Mouse (Mus musculus) adrenal gland, adult 2 months (tissue): ENCODE results near the gene Timm44. TPM values are rescaled to one million over a fixed set of nuclear protein-coding genes. Genes with fewer than 3 reads are reported as not detected.

Source experiments
- DNase-seq: peaks from one replicate; pipeline ENCODE4 v3.0.0; 2021
- polyA plus RNA-seq: library from polyadenylated mRNA; depleted of rRNA; stranded (reverse); fragments of >200 nt; gene quantifications from 2 replicates; pipeline ENCODE4 v1.2.3, GENCODE M21; 2012; rRNA removed
- total RNA-seq, 2 experiments: library from RNA; stranded (reverse); gene quantifications; 2 replicates each; pipeline ENCODE4 v1.2.3; 2021

The Timm44 gene
- total and polyA plus RNA-seq, 3 experiments = 76.8 to 98.6 (median 85.8) TPM

GRCm38 (mm10) chr8:4237814-4238433, 37.8 kb downstream of the Timm44 start:
- DNase-seq = peak; percentile 85

GRCm38 (mm10) chr8:4230612-4231351, 44.9 kb downstream of the Timm44 start:
- peak; percentile 4 for DNase-seq

GRCm38 (mm10) chr8:4229784-4230183, 45.9 kb downstream of the Timm44 start:
- DNase-seq = peak; percentile 13

GRCm38 (mm10) chr8:4227919-4228318, 47.8 kb downstream of the Timm44 start:
- DNase-seq = no peak

GRCm38 (mm10) chr8:4226739-4227347, 48.9 kb downstream of the Timm44 start, which contains the start of gene Lrrc8e:
Gene Lrrc8e, plus strand, starts transcription at chr8:4226827.
- peak; percentile 86 for DNase-seq

GRCm38 (mm10) chr8:4226323-4226722, 49.4 kb downstream of the Timm44 start:
- no peak for DNase-seq

GRCm38 (mm10) chr8:4222059-4222458, 53.7 kb downstream of the Timm44 start:
- DNase-seq = no peak

GRCm38 (mm10) chr8:4219617-4220016, 56.1 kb downstream of the Timm44 start:
- DNase-seq = no peak

- DNase-seq = peak; percentile 56
Observed at GRCm38 (mm10) chr8:4216791-4217621, 58.7 kb downstream of the Timm44 start, which contains the start of gene Prr36. Gene Prr36, minus strand, starts transcription at chr8:4217459.

- DNase-seq = no peak
Observed at GRCm38 (mm10) chr8:4216296-4216695, 59.4 kb downstream of the Timm44 start.

GRCm38 (mm10) chr8:4214006-4214980, 61.4 kb downstream of the Timm44 start:
- DNase-seq = peak; percentile 92

- peak; percentile 91 for DNase-seq
Observed at GRCm38 (mm10) chr8:4213210-4214005, 62.3 kb downstream of the Timm44 start.

GRCm38 (mm10) chr8:4212809-4213209, 62.9 kb downstream of the Timm44 start:
- no peak for DNase-seq

- no peak for DNase-seq
Observed at GRCm38 (mm10) chr8:4211097-4211496, 64.6 kb downstream of the Timm44 start.

Other genes with a start within 250 kb of the Timm44 start
- gene Cd209f, start 170.1 kb downstream of the Timm44 start, total RNA-seq = 1 to 10 TPM; 1.1 to 4.0 TPM
- 1.9 and 5.5 TPM in 2 replicates for gene Cd209f, start 170.1 kb downstream of the Timm44 start, polyA plus RNA-seq
- 1 to 10 TPM in 1 of 2 experiments, under 1 TPM in 1; 0.72 to 1.8 TPM for gene Cd209g, start 141.8 kb downstream of the Timm44 start, total RNA-seq
- gene Cd209g, start 141.8 kb downstream of the Timm44 start, polyA plus RNA-seq = 2.3 and 4.6 TPM in 2 replicates
- gene Evi5l, start 109.3 kb downstream of the Timm44 start, total RNA-seq = 10 to 100 TPM; 33.8 to 38.2 TPM
- 25.2 and 33.8 TPM in 2 replicates for gene Evi5l, start 109.3 kb downstream of the Timm44 start, polyA plus RNA-seq
- 1 to 10 TPM; 4.9 to 5.1 TPM for gene Prr36, start 58.5 kb downstream of the Timm44 start, total RNA-seq
- 2.6 and 4.0 TPM in 2 replicates for gene Prr36, start 58.5 kb downstream of the Timm44 start, polyA plus RNA-seq
- 10 to 100 TPM; 19.3 to 24.2 TPM for gene Lrrc8e, start 49.1 kb downstream of the Timm44 start, total RNA-seq
- gene Lrrc8e, start 49.1 kb downstream of the Timm44 start, polyA plus RNA-seq = 8.4 and 14.3 TPM in 2 replicates
- 10 to 100 TPM; 72.0 to 93.2 TPM for gene Map2k7, start 37.2 kb downstream of the Timm44 start, total RNA-seq
- gene Map2k7, start 37.2 kb downstream of the Timm44 start, polyA plus RNA-seq = 81.3 and 90.6 TPM in 2 replicates
- 1 to 10 TPM; 1.0 to 1.2 TPM for gene Gm49320, start 37.0 kb downstream of the Timm44 start, total RNA-seq
- gene Gm49320, start 37.0 kb downstream of the Timm44 start, polyA plus RNA-seq = 10.3 and 12.7 TPM in 2 replicates
- 10 to 100 TPM in 1 of 2 experiments, 1 to 10 TPM in 1; 8.2 to 11.4 TPM for gene Tgfbr3l, start 27.7 kb downstream of the Timm44 start, total RNA-seq
- 207 and 268 TPM in 2 replicates for gene Tgfbr3l, start 27.7 kb downstream of the Timm44 start, polyA plus RNA-seq
- gene Snapc2, start 22.8 kb downstream of the Timm44 start, total RNA-seq = 10 to 100 TPM; 26.6 to 29.4 TPM
- gene Snapc2, start 22.8 kb downstream of the Timm44 start, polyA plus RNA-seq = 60.6 and 60.7 TPM in 2 replicates
- gene Ctxn1, start 16.6 kb downstream of the Timm44 start, total RNA-seq = 1 to 10 TPM; 7.7 to 9.1 TPM
- gene Ctxn1, start 16.6 kb downstream of the Timm44 start, polyA plus RNA-seq = 18.4 and 21.8 TPM in 2 replicates
- gene Ccl25, start 49.3 kb upstream of the Timm44 start, total RNA-seq = 10 to 100 TPM; 16.0 to 18.6 TPM
- gene Ccl25, start 49.3 kb upstream of the Timm44 start, polyA plus RNA-seq = 0.86 and 1.6 TPM in 2 replicates
- 100 to 1,000 TPM in 1 of 2 experiments, 10 to 100 TPM in 1; 86.8 to 113 TPM for gene Elavl1, start 49.5 kb upstream of the Timm44 start, total RNA-seq
- 25.8 and 26.2 TPM in 2 replicates for gene Elavl1, start 49.5 kb upstream of the Timm44 start, polyA plus RNA-seq
- 10 to 100 TPM; 14.4 to 28.4 TPM for gene Cers4, start 217.1 kb upstream of the Timm44 start, total RNA-seq
- gene Cers4, start 217.1 kb upstream of the Timm44 start, polyA plus RNA-seq = 19.2 and 23.8 TPM in 2 replicates